Mouse (Mus musculus): Measurements from ENCODE around the gene Abr.

Abr gene

GRCm38 (mm10) chr11:76622152-76622565 lies at the start of gene Abr:
TSS of gene Abr (minus strand) at chr11:76622314.
- DNase-seq (ENCODE audit: low spot score), result no peak

- no peak for DNase-seq (ENCODE audit: low spot score)
These were observed 45.7 kb upstream of the Abr start for GRCm38 (mm10) chr11:76667807-76668206.

GRCm38 (mm10) chr11:76666002-76666649 lies 44.0 kb upstream of the Abr start:
- DNase-seq (ENCODE audit: low spot score), result no peak

- DNase-seq (ENCODE audit: low spot score), result no peak
These were observed 39.8 kb upstream of the Abr start for GRCm38 (mm10) chr11:76661790-76662468.

GRCm38 (mm10) chr11:76659138-76659930 lies 37.2 kb upstream of the Abr start:
- DNase-seq (ENCODE audit: low spot score), result no peak

- no peak for DNase-seq (ENCODE audit: low spot score)
These were observed 35.4 kb upstream of the Abr start for GRCm38 (mm10) chr11:76657450-76657970.

- no peak for DNase-seq (ENCODE audit: low spot score)
These were observed 33.0 kb upstream of the Abr start for GRCm38 (mm10) chr11:76655106-76655505.

GRCm38 (mm10) chr11:76652838-76653334 lies 30.8 kb upstream of the Abr start:
- no peak for DNase-seq (ENCODE audit: low spot score)

GRCm38 (mm10) chr11:76650862-76651560 lies 28.9 kb upstream of the Abr start:
- no peak for DNase-seq (ENCODE audit: low spot score)

- DNase-seq (ENCODE audit: low spot score), result peak; percentile 51
These were observed 25.4 kb upstream of the Abr start for GRCm38 (mm10) chr11:76647500-76647899.

- no peak for DNase-seq (ENCODE audit: low spot score)
These were observed 24.9 kb upstream of the Abr start for GRCm38 (mm10) chr11:76647062-76647461.

- DNase-seq (ENCODE audit: low spot score), result peak; percentile 57
These were observed 23.8 kb upstream of the Abr start for GRCm38 (mm10) chr11:76645955-76646354.

GRCm38 (mm10) chr11:76645036-76645435 lies 22.9 kb upstream of the Abr start:
- no peak for DNase-seq (ENCODE audit: low spot score)

- no peak for DNase-seq (ENCODE audit: low spot score)
These were observed 22.1 kb upstream of the Abr start for GRCm38 (mm10) chr11:76644257-76644656.

GRCm38 (mm10) chr11:76640231-76640630 lies 18.1 kb upstream of the Abr start:
- no peak for DNase-seq (ENCODE audit: low spot score)

GRCm38 (mm10) chr11:76639269-76639985 lies 17.3 kb upstream of the Abr start:
- DNase-seq (ENCODE audit: low spot score), result no peak

- DNase-seq (ENCODE audit: low spot score), result no peak
These were observed 8.4 kb upstream of the Abr start for GRCm38 (mm10) chr11:76630487-76630886.

- DNase-seq (ENCODE audit: low spot score), result no peak
These were observed 7.9 kb upstream of the Abr start for GRCm38 (mm10) chr11:76630023-76630422.

GRCm38 (mm10) chr11:76628613-76629012 lies 6.5 kb upstream of the Abr start:
- no peak for DNase-seq (ENCODE audit: low spot score)

GRCm38 (mm10) chr11:76624881-76625280 lies 2.8 kb upstream of the Abr start:
- no peak for DNase-seq (ENCODE audit: low spot score)

- no peak for DNase-seq (ENCODE audit: low spot score)
These were observed 2.0 kb upstream of the Abr start for GRCm38 (mm10) chr11:76624071-76624470.

All from spleen, adult 12 weeks (tissue).